Mouse (Mus musculus): ENCODE data around the gene Gzmd.

GRCm38 (mm10) chr14:56155340-56155739 is 22.9 kb upstream of the Gzmd start:
- no peak for TF ChIP-seq POLR2A (IDR thresholded peaks at IDR 0.05; ENCODE audit: insufficient read depth, low read depth, low read length)
- TF ChIP-seq CTCF (IDR thresholded peaks at IDR 0.05; ENCODE audit: insufficient read depth, low read depth, low read length): no peak
